ENCODE assay signal across 16 mouse cellular contexts in genomic region chr10:61869796-61870195, GRCm38 (mm10).
"Had no signal": no experiment of that assay in that cellular context is flagged by ENCODE, and none has a peak within 500 bp of the region (broad histone marks: within the 10 kb centered on the region; RNA-seq: fewer than 3 reads in every experiment).

No protein-coding gene starts in this region.

- H3K27me3 ChIP-seq: neural tube, embryonic 15.5 days had no signal

- H3K4me3 ChIP-seq: layer of hippocampus, adult 2 months; limb, embryonic 15.5 days; liver, embryonic 12.5 days; midbrain, embryonic 10.5 days; myocyte; neural tube, embryonic 15.5 days had no signal

- DNase-seq: kidney, postnatal 10 days; kidney, postnatal 4 days; lung, embryonic 14.5 days; lung, postnatal 10 days; lung, postnatal 4 days; midbrain, embryonic 14.5 days; right cerebral cortex, postnatal 4 days; spleen, adult 18-20 months; thymus, adult 2 months; thymus, postnatal 36 days had no signal

- H3K9me3 ChIP-seq: limb, embryonic 15.5 days; liver, embryonic 12.5 days; neural tube, embryonic 15.5 days had no signal

- H3K27ac ChIP-seq: layer of hippocampus, adult 2 months; limb, embryonic 15.5 days; liver, embryonic 12.5 days; midbrain, embryonic 10.5 days; neural tube, embryonic 15.5 days had no signal

- H3K4me1 ChIP-seq: liver, embryonic 12.5 days; neural tube, embryonic 15.5 days had no signal

- H3K36me3 ChIP-seq: limb, embryonic 15.5 days; liver, embryonic 12.5 days; midbrain, embryonic 10.5 days; neural tube, embryonic 15.5 days had no signal
